Mouse (Mus musculus) thymus, postnatal 0 days (tissue): ENCODE data around the gene Slamf9. TPM values are rescaled to one million over a fixed set of nuclear protein-coding genes. Genes with fewer than 3 reads are reported as not detected.

Experiments
- DNase-seq: peaks from one replicate; pipeline ENCODE4 v3.0.0-alpha.2; 2015; ENCODE audit warnings: low spot score
- polyA plus RNA-seq: library from polyadenylated mRNA; unstranded; fragments of >200 nt; fragmentation: Nextera tagmentation; extraction: Ambion mirVana; gene quantifications from 2 replicates; pipeline ENCODE4 v1.2.1, GENCODE M21; 2015

Gene Slamf9
- polyA plus RNA-seq, 1 experiment from 2014 or later: 1.4 TPM

DNA sequence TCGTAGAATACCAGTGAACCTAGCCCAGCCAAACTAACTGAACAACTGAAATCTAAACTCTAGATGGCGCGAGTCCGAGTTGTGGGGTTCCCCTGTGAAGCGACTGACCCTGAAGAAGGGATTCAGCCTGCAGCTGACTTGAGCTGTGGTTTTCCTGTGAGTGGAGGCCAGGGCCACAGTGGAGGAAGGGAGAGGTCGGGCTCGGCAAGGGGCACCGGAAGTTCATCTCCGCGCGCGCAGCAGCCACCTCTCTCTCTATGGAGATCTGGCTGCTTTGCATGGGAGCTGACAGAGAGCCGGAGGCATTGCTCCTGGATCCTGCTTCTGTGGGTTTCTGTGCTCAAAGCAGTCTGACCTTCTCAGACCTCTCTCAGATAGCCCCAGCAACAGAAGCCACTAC, 37.8 kb downstream of the Slamf9 start:
- peak; percentile 73 for DNase-seq

DNA sequence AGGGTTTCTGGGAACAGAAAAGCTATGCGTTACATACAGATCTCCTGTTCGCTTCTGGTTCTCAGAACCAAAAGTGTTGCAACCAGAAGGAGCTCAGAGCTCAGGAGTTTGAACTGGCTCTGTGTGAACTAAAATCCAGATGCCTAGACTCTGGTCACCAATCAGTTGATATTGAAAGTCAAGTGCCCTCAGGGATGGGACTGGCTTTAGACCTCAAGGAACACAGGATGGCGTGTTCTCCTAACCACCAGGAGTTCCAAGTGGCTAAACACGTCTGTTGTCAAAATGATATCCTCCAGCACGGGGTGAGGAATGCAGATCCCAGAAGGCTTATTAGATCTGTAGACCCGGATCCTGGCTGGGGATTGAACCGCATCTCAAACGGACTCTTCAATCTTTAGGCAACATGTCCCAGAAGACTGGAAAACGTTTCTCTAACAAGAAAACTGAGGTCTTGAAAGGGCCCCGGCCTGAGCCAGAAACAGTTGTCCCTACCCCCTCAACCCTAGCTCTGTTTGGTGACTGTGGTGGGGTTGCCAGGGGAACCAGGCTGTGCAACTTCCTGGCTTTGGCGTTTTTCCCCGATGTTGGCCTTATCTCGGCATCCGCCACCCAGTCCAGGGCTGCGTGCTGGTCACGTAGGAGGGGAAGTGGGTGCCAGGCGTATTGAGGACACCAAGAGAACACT, 38.5 kb downstream of the Slamf9 start:
- DNase-seq: peak; percentile 71

DNA sequence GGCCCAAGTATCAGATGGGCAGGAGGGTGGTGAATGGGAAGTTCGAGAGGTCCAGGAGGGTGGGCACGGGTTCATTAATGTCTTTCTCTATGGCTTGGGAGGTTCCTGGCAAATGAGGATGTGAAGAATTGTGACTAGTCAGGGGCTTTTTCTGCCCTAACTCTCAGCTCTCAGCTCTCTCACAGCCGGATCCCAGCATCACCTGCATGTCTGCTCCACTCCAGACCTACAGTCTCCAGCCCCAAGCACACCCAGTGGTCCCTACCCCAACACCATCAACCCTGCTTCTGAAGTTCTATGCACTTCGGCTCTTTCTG, 39.0 kb downstream of the Slamf9 start:
- no peak for DNase-seq

DNA sequence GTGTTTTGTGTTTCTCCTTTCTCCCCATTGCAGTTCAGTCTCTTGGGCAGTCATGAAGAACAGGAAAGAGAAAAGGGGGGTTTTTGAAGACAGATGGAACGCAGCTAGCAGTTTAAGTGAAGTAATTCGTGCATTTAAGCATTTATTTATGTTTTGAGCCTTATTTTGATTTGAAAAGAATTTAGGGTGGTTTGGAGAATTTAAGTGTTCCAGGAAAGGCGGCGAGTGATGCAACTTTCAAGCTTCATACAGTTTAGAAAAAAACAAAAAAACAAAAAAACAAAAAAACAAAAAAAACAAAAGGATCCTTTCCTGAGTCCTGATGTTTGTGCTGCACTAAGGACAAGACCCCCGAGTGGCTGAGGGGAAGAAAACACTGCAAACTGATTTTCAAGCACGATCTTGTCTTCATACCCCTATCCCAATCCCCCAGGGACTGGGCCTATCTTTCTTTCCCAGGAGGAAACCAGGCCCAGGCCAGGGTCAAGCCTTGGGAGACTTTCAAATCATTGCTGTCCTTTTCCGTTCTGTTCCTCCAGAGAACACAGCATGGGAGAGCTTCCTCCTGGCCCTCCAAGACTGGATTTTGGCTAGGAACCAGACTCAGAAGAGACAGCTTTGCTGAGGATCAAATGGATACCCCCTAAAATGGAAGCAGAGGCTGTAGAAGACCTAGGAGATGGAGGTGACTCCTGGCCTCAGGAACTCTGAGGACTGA, 39.6 kb downstream of the Slamf9 start:
- DNase-seq: no peak

DNA sequence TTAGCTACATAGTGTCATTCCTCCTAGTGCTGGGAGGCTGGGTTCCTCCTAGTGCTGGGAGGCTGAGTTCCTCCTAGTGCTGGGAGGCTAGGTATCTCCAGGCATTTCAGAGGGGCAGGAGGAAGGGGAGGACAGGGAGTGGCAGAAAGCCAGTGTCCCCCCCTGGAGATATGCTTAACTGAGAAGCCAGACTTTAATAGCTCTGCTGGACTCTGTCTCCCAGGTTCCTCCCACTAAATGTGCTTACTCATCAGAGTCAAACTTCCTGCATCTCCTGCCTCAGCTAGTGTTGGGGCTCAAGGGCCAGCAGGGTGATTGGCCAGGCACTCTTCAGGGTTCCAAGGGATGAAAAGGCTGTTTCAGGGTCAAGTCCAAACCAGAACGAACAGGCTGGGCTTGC, 40.2 kb downstream of the Slamf9 start:
- no peak for DNase-seq

DNA sequence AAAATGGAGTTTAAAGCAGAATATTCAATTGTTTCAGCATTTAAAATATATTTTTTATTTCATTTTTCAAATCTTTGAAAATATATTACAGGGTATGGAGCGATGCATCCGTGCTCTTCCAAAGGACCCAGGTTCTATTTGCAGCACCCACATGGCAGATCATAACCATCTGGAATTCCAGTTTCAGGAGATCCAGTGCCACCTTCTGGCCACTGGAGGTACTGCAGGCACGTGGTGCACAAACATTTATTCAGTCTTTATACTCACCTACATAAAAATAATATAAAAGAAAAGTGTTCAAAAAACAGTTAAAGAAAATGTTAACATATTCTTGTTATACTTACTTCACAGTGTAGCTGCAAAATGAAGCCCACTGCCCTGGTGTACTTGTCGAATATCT, 42.9 kb downstream of the Slamf9 start:
- no peak for DNase-seq

DNA sequence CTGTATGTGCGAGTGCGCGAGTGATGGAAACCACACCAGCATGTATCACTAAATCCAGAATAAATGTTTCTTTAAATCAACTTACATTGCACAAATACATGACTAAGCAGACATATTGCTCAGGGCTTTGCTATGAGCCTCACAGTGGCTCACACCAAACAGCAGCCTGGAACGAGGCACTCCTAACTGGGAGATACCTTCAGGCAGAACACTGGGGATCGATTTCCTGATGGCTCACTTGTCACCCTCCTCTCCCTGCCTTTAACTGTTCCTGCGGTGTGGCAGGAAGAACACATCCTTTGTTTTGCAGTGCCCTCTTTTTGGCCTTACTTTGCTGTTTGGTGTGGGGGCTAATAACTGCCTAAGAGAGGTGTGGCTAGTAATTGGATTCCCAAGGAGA, 44.5 kb downstream of the Slamf9 start:
- DNase-seq: no peak

DNA sequence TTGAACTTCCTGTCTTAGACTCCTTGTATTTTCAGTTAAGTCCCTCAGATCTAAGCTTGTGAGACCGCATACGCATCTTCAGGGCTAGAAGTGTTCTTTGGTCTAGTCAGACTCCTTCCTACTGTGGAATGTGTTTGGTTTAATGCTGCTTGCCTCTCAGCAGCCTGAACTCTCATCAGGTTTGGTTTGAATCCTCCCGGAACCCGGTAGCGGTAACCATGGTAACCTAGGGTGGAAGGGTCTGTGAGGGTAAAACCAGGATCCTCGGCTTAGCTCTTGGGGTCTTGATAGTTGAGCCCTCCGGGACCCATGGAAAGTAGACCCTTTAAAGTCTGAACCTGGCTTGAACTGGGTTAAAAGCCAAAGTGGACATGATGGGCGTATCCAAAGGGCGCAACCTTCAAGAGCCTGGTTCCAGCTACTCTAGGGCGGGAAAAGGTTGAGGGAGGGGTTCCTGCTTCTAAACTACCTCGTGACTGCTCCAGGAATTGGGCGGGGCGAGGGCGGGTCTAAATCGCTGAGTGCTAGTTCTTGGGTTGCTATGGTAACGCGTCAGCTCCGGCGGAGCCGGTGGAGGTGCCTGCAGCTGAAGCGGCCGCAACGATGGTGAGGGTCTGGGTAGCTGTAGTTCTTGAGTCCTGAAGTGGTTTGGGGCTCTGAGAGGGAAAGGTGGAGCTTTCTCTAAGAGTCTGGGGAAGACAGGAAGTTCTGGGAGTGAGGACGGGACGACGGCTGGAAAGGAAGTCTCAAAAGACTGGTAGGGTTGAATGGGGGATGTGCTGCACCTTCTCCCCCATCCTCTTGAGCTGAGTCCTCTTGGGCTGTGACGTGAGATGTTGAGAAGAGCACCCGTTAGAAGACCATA, 45.6 kb downstream of the Slamf9 start, which contains the start of gene Cfap45:
Gene Cfap45 (plus strand): TSS at position 226 of the 865 bp plus-strand sequence.
- peak; percentile 93 for DNase-seq

DNA sequence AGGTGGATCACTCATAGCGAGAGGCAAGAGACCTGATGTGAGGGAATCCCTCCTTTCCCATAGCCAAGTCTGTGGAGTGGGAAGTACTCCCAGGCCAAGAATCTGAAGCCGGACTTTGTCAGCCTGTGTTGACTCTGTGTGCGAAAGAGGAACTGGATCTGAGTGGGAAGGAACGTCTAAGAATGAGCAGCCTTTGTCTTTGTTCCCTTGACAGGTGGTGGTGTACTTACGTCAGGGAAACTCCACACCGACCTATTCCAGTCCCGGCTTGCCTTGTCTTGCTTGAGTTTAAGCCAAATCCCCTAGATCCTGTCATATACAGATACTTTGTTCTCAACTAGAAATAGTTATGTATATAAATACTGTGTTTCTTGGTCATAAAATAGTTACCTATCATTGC, 47.4 kb downstream of the Slamf9 start:
- DNase-seq: no peak

DNA sequence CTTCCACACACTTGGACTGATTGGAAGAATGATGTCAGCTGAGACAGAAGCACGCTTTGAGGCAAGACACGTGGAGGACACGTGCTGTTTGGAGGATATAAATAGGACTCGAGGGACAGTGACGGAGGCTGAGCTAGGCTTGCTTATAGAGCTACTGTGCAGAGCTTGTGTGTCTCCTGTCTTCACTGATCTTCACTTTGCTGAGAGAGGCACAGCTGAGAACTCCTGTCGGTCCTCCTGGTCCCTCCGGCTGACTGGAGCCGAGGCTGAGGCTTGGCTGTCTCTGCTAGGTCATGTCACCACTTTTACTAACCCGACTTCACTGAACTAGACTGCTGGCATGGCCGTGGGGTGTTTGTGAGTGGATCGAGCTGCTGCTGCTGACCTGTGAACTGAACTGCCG, 48.5 kb downstream of the Slamf9 start:
- DNase-seq: no peak

DNA sequence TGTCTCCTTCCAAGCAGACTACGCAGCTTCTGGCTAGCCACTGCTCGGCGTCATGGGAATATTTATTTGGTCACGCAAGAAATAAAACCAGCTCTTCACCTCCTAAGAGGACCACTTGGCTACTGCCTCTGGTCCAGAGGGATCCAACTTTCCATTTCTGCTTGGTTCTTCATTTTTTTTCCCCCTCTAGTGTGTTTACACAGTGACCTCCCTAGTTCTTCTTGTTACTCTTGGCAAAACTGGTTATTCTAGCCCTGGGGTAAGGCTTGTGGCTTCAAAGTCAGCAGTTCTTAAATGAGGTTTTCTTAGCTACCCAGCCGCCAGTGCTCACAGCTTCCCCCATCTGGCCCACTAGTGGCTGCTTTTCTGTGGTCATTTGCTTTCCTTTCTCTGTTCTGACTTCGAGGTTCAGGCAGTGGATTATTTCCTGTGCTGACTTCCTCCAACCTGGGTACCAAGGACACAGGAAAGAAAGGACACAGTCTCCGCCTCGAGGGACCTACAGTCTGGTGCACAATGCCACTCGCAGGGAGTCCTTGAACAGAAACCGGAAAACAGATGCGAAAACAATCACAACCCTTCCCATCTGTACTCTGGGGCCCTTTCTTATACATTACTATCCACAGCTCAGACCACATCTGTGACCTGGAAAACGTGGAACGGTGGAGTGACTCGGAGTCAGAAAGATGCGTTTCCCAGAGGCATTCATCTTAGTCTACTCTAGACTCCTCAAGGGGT, 50.0 kb downstream of the Slamf9 start:
- peak; percentile 35 for DNase-seq

DNA sequence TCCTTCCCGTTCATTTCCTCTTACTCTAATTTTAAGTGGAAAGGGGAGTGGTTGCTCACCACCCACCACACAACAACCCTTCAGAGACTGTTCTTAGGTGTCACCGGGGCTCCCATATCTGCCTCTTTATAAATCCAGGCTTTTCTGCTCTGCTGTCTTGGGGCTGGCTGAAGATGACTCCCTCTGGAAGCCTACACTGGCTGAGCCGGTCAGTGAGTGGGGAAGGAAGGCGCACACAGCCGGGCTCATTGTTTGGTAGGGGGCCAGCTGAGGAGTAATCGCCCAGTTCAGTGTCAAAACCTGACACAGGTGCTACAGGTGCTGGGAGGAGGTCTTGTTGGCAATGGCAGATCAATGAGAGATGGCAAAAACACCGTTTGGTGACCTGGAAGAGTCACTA, 50.8 kb downstream of the Slamf9 start:
- DNase-seq: no peak

DNA sequence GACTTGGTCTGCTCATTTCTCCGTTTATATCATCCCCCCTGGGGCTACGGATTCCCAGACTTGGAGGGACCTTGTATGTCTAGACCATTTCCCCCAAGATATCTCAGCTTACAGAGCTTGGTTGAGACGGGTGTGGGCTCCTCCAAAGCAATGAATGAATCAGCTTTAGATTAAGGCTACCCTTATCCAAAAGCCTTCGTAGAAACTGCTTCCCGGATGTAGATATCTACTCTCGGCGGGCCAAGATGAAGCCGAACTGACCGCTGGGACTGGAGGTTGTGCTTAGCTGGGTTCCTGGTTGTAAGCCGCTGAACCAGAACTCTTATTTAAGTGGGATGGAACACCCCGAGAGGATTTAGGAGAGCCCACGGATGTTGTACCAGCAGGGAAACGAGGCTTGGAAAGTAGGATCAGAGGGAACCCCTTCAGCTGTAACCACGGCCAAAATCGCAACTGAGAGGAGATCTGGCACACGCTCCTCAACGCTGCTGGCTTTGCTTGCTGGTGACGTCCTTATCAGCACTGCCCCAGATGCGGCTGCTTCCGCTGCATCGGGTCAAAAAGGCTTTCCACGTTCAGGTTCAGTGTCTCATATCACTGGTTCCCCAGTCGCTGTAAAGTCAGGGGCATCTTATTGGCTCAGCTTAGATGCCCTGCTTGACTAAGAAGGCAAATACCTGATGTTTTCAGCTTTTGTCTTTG, 51.4 kb downstream of the Slamf9 start:
- DNase-seq: no peak

DNA sequence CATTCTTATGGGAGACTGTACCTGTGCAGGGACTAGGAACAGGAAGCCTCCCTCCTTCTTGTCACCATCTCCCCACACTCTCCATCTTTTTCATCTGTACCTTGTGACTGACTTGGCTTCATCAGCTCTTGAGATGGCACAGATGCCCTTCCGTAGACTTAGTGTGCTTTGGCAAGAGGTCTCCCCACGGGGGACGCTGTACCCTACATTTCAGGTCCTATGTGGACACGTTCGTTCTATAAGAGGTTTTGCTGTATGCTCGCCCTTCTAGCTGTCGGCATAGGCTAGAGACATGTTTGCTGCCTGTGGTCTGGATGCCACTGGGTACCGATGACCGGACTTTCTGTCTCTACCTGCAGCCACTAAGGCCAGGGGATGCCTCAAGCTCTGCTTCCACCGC, 52.3 kb downstream of the Slamf9 start:
- no peak for DNase-seq

Other genes with a start within 250 kb of the Slamf9 start
- not detected in 2 replicates for gene Atp1a4, start 216.9 kb upstream of the Slamf9 start, polyA plus RNA-seq
- gene Igsf8, start 213.7 kb upstream of the Slamf9 start, polyA plus RNA-seq: 24.2 and 28.4 TPM in 2 replicates
- gene Atp1a2, start 177.3 kb upstream of the Slamf9 start, polyA plus RNA-seq: 0.71 and 0.82 TPM in 2 replicates
- gene Kcnj9, start 146.0 kb upstream of the Slamf9 start, polyA plus RNA-seq: 0.09 TPM in 2 replicates
- gene Kcnj10, start 134.1 kb upstream of the Slamf9 start, polyA plus RNA-seq: 0.15 and 0.17 TPM in 2 replicates
- gene Pigm, start 98.8 kb upstream of the Slamf9 start, polyA plus RNA-seq: 5.6 and 6.5 TPM in 2 replicates
- 2.4 and 2.5 TPM in 2 replicates for gene Igsf9, start 6.4 kb downstream of the Slamf9 start, polyA plus RNA-seq
- 151 and 180 TPM in 2 replicates for gene Tagln2, start 24.7 kb downstream of the Slamf9 start, polyA plus RNA-seq
- gene Cfap45, start 45.4 kb downstream of the Slamf9 start, polyA plus RNA-seq: 1.6 and 1.9 TPM in 2 replicates
- 2.4 and 3.2 TPM in 2 replicates for gene Vsig8, start 80.6 kb downstream of the Slamf9 start, polyA plus RNA-seq
- 1.9 and 2.0 TPM in 2 replicates for gene Slamf8, start 115.2 kb downstream of the Slamf9 start, polyA plus RNA-seq
- gene Fcrl6, start 127.2 kb downstream of the Slamf9 start, polyA plus RNA-seq: 0.16 TPM in 1 of 2 replicates, not detected in the other
- gene Dusp23, start 157.6 kb downstream of the Slamf9 start, polyA plus RNA-seq: 9.9 and 10.7 TPM in 2 replicates
- 0.65 and 0.67 TPM in 2 replicates for gene Crp, start 222.7 kb downstream of the Slamf9 start, polyA plus RNA-seq